Mouse (Mus musculus) hindbrain, embryonic 16.5 days (tissue): ENCODE data around the gene Rhox3f. TPM values are rescaled to one million over a fixed set of nuclear protein-coding genes. Genes with fewer than 3 reads are reported as not detected.
"Not testable (repeated sequence)": the region's sequence is repeated elsewhere in the genome, so short reads cannot be mapped to it uniquely, and the experiment has no call there.

Experiments used
- ATAC-seq: fragments of 200-750 bp; cut with Nextera tagmentation; 2 replicates; pipeline ENCODE4 v1.8.0; 2017; ENCODE audit warnings: moderate TSS enrichment, moderate library complexity
- H3K27ac ChIP-seq: fragments of 300-500 bp; sonication (generic); 2 replicates; pipeline ENCODE4 v1.5.1; 2014; ENCODE audit warnings: low read depth, mild to moderate bottlenecking, control low read depth, low read length, moderate library complexity
- H3K27me3 ChIP-seq: fragments of 300-500 bp; sonication (generic); replicated peaks from 2 replicates; pipeline ENCODE4 v1.6.1; 2014; ENCODE audit warnings: low read length; ENCODE audit not compliant: control insufficient read depth, insufficient read depth
- H3K36me3 ChIP-seq: fragments of 300-500 bp; sonication (generic); 2 replicates; pipeline ENCODE4 v1.6.1; 2014; ENCODE audit warnings: mild to moderate bottlenecking, low read length, moderate library complexity, mixed read lengths; ENCODE audit not compliant: control insufficient read depth, insufficient read depth
- H3K4me1 ChIP-seq: fragments of 300-500 bp; sonication (generic); 2 replicates; pipeline ENCODE4 v1.6.1; 2014; ENCODE audit warnings: low read depth, low read length; ENCODE audit not compliant: control insufficient read depth, insufficient read depth
- H3K4me2 ChIP-seq: fragments of 300-500 bp; sonication (generic); 2 replicates; pipeline ENCODE4 v1.6.1; 2014; ENCODE audit warnings: mild to moderate bottlenecking, low read length, control low read depth, moderate library complexity
- H3K4me3 ChIP-seq: fragments of 300-500 bp; sonication (generic); 2 replicates; pipeline ENCODE4 v1.5.1; 2014; ENCODE audit warnings: mild to moderate bottlenecking, low read length, control low read depth, moderate library complexity
- H3K9ac ChIP-seq: fragments of 300-500 bp; sonication (generic); 2 replicates; pipeline ENCODE4 v1.6.1; 2014; ENCODE audit warnings: low read depth, mild to moderate bottlenecking, control low read depth, low read length, moderate library complexity
- H3K9me3 ChIP-seq: fragments of 300-500 bp; sonication (generic); 2 replicates; pipeline ENCODE4 v1.6.1; 2014; ENCODE audit warnings: mild to moderate bottlenecking, low read length, moderate library complexity; ENCODE audit not compliant: control insufficient read depth
- WGBS: fragments of 180-500 bp; shearing (Covaris S2); extraction: QIAGEN DNeasy Blood & Tissue Kit; methylation state at CpG from one replicate; pipeline ENCODE4 v1.1.7; 2014; 5-methylcytosine and 5-hydroxymethylcytosine counted together
- polyA plus RNA-seq: library from polyadenylated mRNA; unstranded; fragments of >200 nt; fragmentation: Nextera tagmentation; extraction: Ambion mirVana; gene quantifications from 2 replicates; pipeline ENCODE4 v1.2.1, GENCODE M21; 2015

Gene Rhox3f
- polyA plus RNA-seq: not detected in 2 replicates

- ATAC-seq, H3K4me2 ChIP-seq, H3K27me3 ChIP-seq, H3K9me3 ChIP-seq, H3K27ac ChIP-seq, H3K9ac ChIP-seq, H3K36me3 ChIP-seq, H3K4me3 ChIP-seq, H3K4me1 ChIP-seq: not testable (repeated sequence)
Measured at GRCm38 (mm10) chrX:37580692-37581091, at the start of gene Rhox3f. TSS of gene Rhox3f (plus strand) at chrX:37580992.

GRCm38 (mm10) chrX:37541719-37542118, 39.1 kb upstream of the Rhox3f start, which contains the start of gene Rhox3e:
TSS of gene Rhox3e (plus strand) at chrX:37542019.
- H3K9ac ChIP-seq, ATAC-seq, H3K4me3 ChIP-seq, H3K27me3 ChIP-seq, H3K4me2 ChIP-seq, H3K9me3 ChIP-seq, H3K27ac ChIP-seq, H3K4me1 ChIP-seq, H3K36me3 ChIP-seq: not testable (repeated sequence)
- no CpG with 5 or more reads among the region's 4 CpGs for WGBS

GRCm38 (mm10) chrX:37557112-37557511, 23.7 kb upstream of the Rhox3f start, which contains the start of gene Rhox4e:
TSS of gene Rhox4e (plus strand) at chrX:37557412.
- H3K4me1 ChIP-seq, H3K27me3 ChIP-seq, H3K9ac ChIP-seq, H3K27ac ChIP-seq, H3K4me2 ChIP-seq, H3K36me3 ChIP-seq, H3K9me3 ChIP-seq, H3K4me3 ChIP-seq, ATAC-seq: not testable (repeated sequence)
- WGBS: 97% methylated on average over 10 of the region's 18 CpGs

GRCm38 (mm10) chrX:37571105-37571504, 9.7 kb upstream of the Rhox3f start, which contains the start of gene Rhox2f:
TSS of gene Rhox2f (plus strand) at chrX:37571405.
- H3K27ac ChIP-seq, H3K36me3 ChIP-seq, H3K4me2 ChIP-seq, ATAC-seq, H3K4me1 ChIP-seq, H3K4me3 ChIP-seq, H3K9me3 ChIP-seq, H3K27me3 ChIP-seq, H3K9ac ChIP-seq: not testable (repeated sequence)
- 89% methylated on average over 6 of the region's 8 CpGs for WGBS

GRCm38 (mm10) chrX:37572638-37573037, 8.2 kb upstream of the Rhox3f start:
- ATAC-seq, H3K9ac ChIP-seq, H3K27ac ChIP-seq, H3K4me3 ChIP-seq, H3K9me3 ChIP-seq, H3K36me3 ChIP-seq, H3K27me3 ChIP-seq, H3K4me2 ChIP-seq, H3K4me1 ChIP-seq: not testable (repeated sequence)
- WGBS: 80% methylated on average over 2 of the region's 2 CpGs

GRCm38 (mm10) chrX:37607604-37608003, 26.8 kb downstream of the Rhox3f start, which contains the start of gene Rhox4f:
TSS of gene Rhox4f (minus strand) at chrX:37607704.
- 93% methylated on average over 10 of the region's 19 CpGs for WGBS

GRCm38 (mm10) chrX:37628512-37628911, 47.7 kb downstream of the Rhox3f start, which contains the start of gene Rhox3g:
TSS of gene Rhox3g (minus strand) at chrX:37628612.
- not testable (repeated sequence) for H3K4me1 ChIP-seq, H3K27ac ChIP-seq, H3K4me3 ChIP-seq, H3K36me3 ChIP-seq, H3K9ac ChIP-seq, H3K9me3 ChIP-seq, ATAC-seq, H3K27me3 ChIP-seq, H3K4me2 ChIP-seq
- 92% methylated on average over 2 of the region's 2 CpGs for WGBS

More at GRCm38 (mm10) chrX:37607604-37608003, 26.8 kb downstream of the Rhox3f start, which contains the start of gene Rhox4f:
- not testable (repeated sequence) for H3K27ac ChIP-seq, ATAC-seq, H3K4me3 ChIP-seq, H3K36me3 ChIP-seq, H3K27me3 ChIP-seq, H3K9ac ChIP-seq, H3K9me3 ChIP-seq, H3K4me2 ChIP-seq, H3K4me1 ChIP-seq

Other genes starting within 250 kb of the Rhox3f start
- not detected in 2 replicates for gene Rhox3a2, start 201.0 kb upstream of the Rhox3f start, polyA plus RNA-seq
- not detected in 2 replicates for gene Rhox4a2, start 190.1 kb upstream of the Rhox3f start, polyA plus RNA-seq
- gene Rhox2b, start 168.9 kb upstream of the Rhox3f start, polyA plus RNA-seq: not detected in 2 replicates
- not detected in 2 replicates for gene Rhox4b, start 148.5 kb upstream of the Rhox3f start, polyA plus RNA-seq
- gene Rhox2c, start 127.3 kb upstream of the Rhox3f start, polyA plus RNA-seq: not detected in 2 replicates
- not detected in 2 replicates for gene Rhox3c, start 122.4 kb upstream of the Rhox3f start, polyA plus RNA-seq
- not detected in 2 replicates for gene Rhox4c, start 100.7 kb upstream of the Rhox3f start, polyA plus RNA-seq
- not detected in 2 replicates for gene Rhox2d, start 87.6 kb upstream of the Rhox3f start, polyA plus RNA-seq
- not detected in 2 replicates for gene Rhox4d, start 66.6 kb upstream of the Rhox3f start, polyA plus RNA-seq
- gene Rhox2e, start 50.5 kb upstream of the Rhox3f start, polyA plus RNA-seq: not detected in 2 replicates
- not detected in 2 replicates for gene Rhox3e, start 39.0 kb upstream of the Rhox3f start, polyA plus RNA-seq
- gene Rhox4e, start 23.6 kb upstream of the Rhox3f start, polyA plus RNA-seq: not detected in 2 replicates
- not detected in 2 replicates for gene Rhox2f, start 9.6 kb upstream of the Rhox3f start, polyA plus RNA-seq
- not detected in 2 replicates for gene Rhox4f, start 26.7 kb downstream of the Rhox3f start, polyA plus RNA-seq
- not detected in 2 replicates for gene Rhox3g, start 47.6 kb downstream of the Rhox3f start, polyA plus RNA-seq
- not detected in 2 replicates for gene Rhox2g, start 62.5 kb downstream of the Rhox3f start, polyA plus RNA-seq
- not detected in 2 replicates for gene Rhox4g, start 70.3 kb downstream of the Rhox3f start, polyA plus RNA-seq
- not detected in 2 replicates for gene Rhox3h, start 87.8 kb downstream of the Rhox3f start, polyA plus RNA-seq
- not detected in 2 replicates for gene Rhox2h, start 92.3 kb downstream of the Rhox3f start, polyA plus RNA-seq
- 0.70 TPM in 1 of 2 replicates, not detected in the other for gene Rhox5, start 223.8 kb downstream of the Rhox3f start, polyA plus RNA-seq
- not detected in 2 replicates for gene Rhox6, start 245.9 kb downstream of the Rhox3f start, polyA plus RNA-seq